Comparison of ENCODE assay signal across 10 mouse cellular contexts in genomic region chr11:63708412-63708811, GRCm38 (mm10).
DNase-seq lines count a peak whose midpoint lies in the region; ATAC-seq lines count a peak whose summit lies in the region.
"Had no signal": no experiment of that assay in that cellular context is flagged by ENCODE, and none has a peak within 500 bp of the region (broad histone marks: within the 10 kb centered on the region; RNA-seq: fewer than 3 reads in every experiment).

No protein-coding gene starts in this region.

- WGBS in forebrain, embryonic 14.5 days, result 40% methylated on average over 4 of the region's 4 CpGs
- WGBS in forebrain, embryonic 12.5 days, result 66% methylated on average over 4 of the region's 4 CpGs

- peak; percentile 83 for DNase-seq in forebrain, embryonic 14.5 days (ENCODE audit: low spot score)
- DNase-seq in ovary, postnatal 14 days (ENCODE audit: low spot score), result peak; percentile 5
- DNase-seq in ovary, adult 18-20 months (ENCODE audit: low spot score), result no peak
- DNase-seq in lung, adult 18-20 months, result peak; percentile 28 to 36
- no peak for DNase-seq in c-Kit-positive CD71-positive TER-119-positive erythroid progenitor cells, embryonic 14.5 days (ENCODE audit: low spot score)
- DNase-seq in thymus, adult 18-20 months, result no peak

- no peak overlapping the region for H3K4me2 ChIP-seq in forebrain, embryonic 14.5 days (ENCODE audit: low read length)
- H3K4me2 ChIP-seq in forebrain, embryonic 12.5 days, result no peak overlapping the region
- H3K4me2 ChIP-seq: hindbrain, embryonic 12.5 days had no signal

- H3K27ac ChIP-seq in forebrain, embryonic 14.5 days (ENCODE audit: low read depth, low read length), result no peak overlapping the region
- no peak overlapping the region for H3K27ac ChIP-seq in forebrain, embryonic 12.5 days
- H3K27ac ChIP-seq: hindbrain, embryonic 12.5 days had no signal

- H3K9ac ChIP-seq in forebrain, embryonic 14.5 days (ENCODE audit: low read length), result no peak overlapping the region
- no peak overlapping the region for H3K9ac ChIP-seq in forebrain, embryonic 12.5 days
- H3K9ac ChIP-seq: hindbrain, embryonic 12.5 days had no signal

- H3K4me3 ChIP-seq in forebrain, embryonic 14.5 days (ENCODE audit: low read depth, low read length), result no peak overlapping the region
- no peak overlapping the region for H3K4me3 ChIP-seq in forebrain, embryonic 12.5 days (replicated peaks)
- H3K4me3 ChIP-seq: hindbrain, embryonic 12.5 days; megakaryocyte, embryonic 14.5 days had no signal

- peaks cover 7% of the 10 kb centered on the region; the same call in 1 of the 2 replicates for H3K27me3 ChIP-seq in forebrain, embryonic 14.5 days (replicated peaks; ENCODE audit: control insufficient read depth, insufficient read depth, low read length)
- peaks cover 73% of the 10 kb centered on the region for H3K27me3 ChIP-seq in forebrain, embryonic 12.5 days
- H3K27me3 ChIP-seq: megakaryocyte, embryonic 14.5 days had no signal

- no peaks in the 10 kb centered on the region for H3K9me3 ChIP-seq in forebrain, embryonic 14.5 days (replicated peaks; ENCODE audit: control insufficient read depth, low read length)
- no peaks in the 10 kb centered on the region for H3K9me3 ChIP-seq in forebrain, embryonic 12.5 days
- H3K9me3 ChIP-seq: hindbrain, embryonic 12.5 days had no signal

- H3K4me1 ChIP-seq in forebrain, embryonic 14.5 days (ENCODE audit: control insufficient read depth, insufficient read depth, low read length), result peaks cover 15% of the 10 kb centered on the region
- peaks cover 31% of the 10 kb centered on the region for H3K4me1 ChIP-seq in forebrain, embryonic 12.5 days
- H3K4me1 ChIP-seq: megakaryocyte, embryonic 14.5 days had no signal

- no peaks in the 10 kb centered on the region for H3K36me3 ChIP-seq in forebrain, embryonic 14.5 days (ENCODE audit: control insufficient read depth, insufficient read depth, low read length)
- H3K36me3 ChIP-seq in forebrain, embryonic 12.5 days (replicated peaks), result no peaks in the 10 kb centered on the region
- H3K36me3 ChIP-seq: hindbrain, embryonic 12.5 days had no signal

- ATAC-seq in forebrain, embryonic 14.5 days, result 0 out of 2 replicates have a peak, but pooled peaks have one; percentile 37
- ATAC-seq in forebrain, embryonic 12.5 days (ENCODE audit: low FRiP score), result no peak
- ATAC-seq in erythroid progenitor cell, adult 5-6 weeks (replicated peaks; ENCODE audit: low FRiP score, poor library complexity, severe bottlenecking), result no peak

Comparison
In these comparisons a context has a peak if more than half of its experiments do, and no peak if none do; other contexts are left out.
1. DNase-seq: peak in forebrain, embryonic 14.5 days (single experiment), ovary, postnatal 14 days (single experiment) and lung, adult 18-20 months (2 of 2); none in ovary, adult 18-20 months (single experiment), c-Kit-positive CD71-positive TER-119-positive erythroid progenitor cells, embryonic 14.5 days (single experiment) and thymus, adult 18-20 months (0 of 2).